Mouse (Mus musculus) lung, postnatal 14 days (tissue): ENCODE measurements at regions not wholly inside any gene's neighbourhood (a gene's known extent, or its start where the extent isn't known, plus 50 kb on each side); places are given as distances from the start of the nearest gene placed in this dataset.

Experiments used
- DNase-seq: peaks from one replicate; pipeline ENCODE4 v3.0.0; 2021

GRCm38 (mm10) chr13:114523116-114523515, 64.4 kb upstream of the Fst start:
- DNase-seq = peak; percentile 19

- no peak for DNase-seq
Measured at GRCm38 (mm10) chr13:114526856-114527255, 68.1 kb upstream of the Fst start.

GRCm38 (mm10) chr13:114530171-114530774, 71.5 kb upstream of the Fst start:
- DNase-seq = no peak

- no peak for DNase-seq
Measured at GRCm38 (mm10) chr13:114531780-114532179, 73.0 kb upstream of the Fst start.

- DNase-seq = no peak
Measured at GRCm38 (mm10) chr13:114532393-114533097, 73.8 kb upstream of the Fst start.

- no peak for DNase-seq
Measured at GRCm38 (mm10) chr13:114534591-114534990, 75.8 kb upstream of the Fst start.

- no peak for DNase-seq
Measured at GRCm38 (mm10) chr13:114535721-114536120, 77.0 kb upstream of the Fst start.

GRCm38 (mm10) chr13:114571731-114572130, 113.0 kb upstream of the Fst start:
- DNase-seq = no peak

- DNase-seq = peak; percentile 41
Measured at GRCm38 (mm10) chr13:114584566-114584965, 125.8 kb upstream of the Fst start.

GRCm38 (mm10) chr13:114587621-114588020, 128.9 kb upstream of the Fst start:
- no peak for DNase-seq

- no peak for DNase-seq
Measured at GRCm38 (mm10) chr13:114603341-114603740, 144.6 kb upstream of the Fst start.

GRCm38 (mm10) chr13:114604037-114604694, 145.4 kb upstream of the Fst start:
- DNase-seq = no peak

GRCm38 (mm10) chr13:114613909-114614308, 155.2 kb upstream of the Fst start:
- no peak for DNase-seq

- no peak for DNase-seq
Measured at GRCm38 (mm10) chr13:114619416-114619815, 160.7 kb upstream of the Fst start.

GRCm38 (mm10) chr13:114636731-114637130, 178.0 kb upstream of the Fst start:
- DNase-seq = peak; percentile 9

- DNase-seq = no peak
Measured at GRCm38 (mm10) chr13:114639531-114639930, 178.5 kb upstream of the Mocs2 start.

- no peak for DNase-seq
Measured at GRCm38 (mm10) chr13:114641688-114642390, 176.2 kb upstream of the Mocs2 start.

- no peak for DNase-seq
Measured at GRCm38 (mm10) chr13:114642901-114643491, 175.0 kb upstream of the Mocs2 start.

- DNase-seq = no peak
Measured at GRCm38 (mm10) chr13:114643521-114643920, 174.5 kb upstream of the Mocs2 start.

- DNase-seq = no peak
Measured at GRCm38 (mm10) chr13:114654267-114654666, 163.8 kb upstream of the Mocs2 start.

GRCm38 (mm10) chr13:114654953-114655586, 163.0 kb upstream of the Mocs2 start:
- DNase-seq = no peak

- DNase-seq = no peak
Measured at GRCm38 (mm10) chr13:114672411-114672810, 145.6 kb upstream of the Mocs2 start.
